Mouse (Mus musculus): ENCODE measurements around the gene Fam3b. TPM values are rescaled to one million over a fixed set of nuclear protein-coding genes. Genes with fewer than 3 reads are reported as not detected.

Fam3b gene
- not detected in 2 replicates for polyA plus RNA-seq (2015; fragmentation: Nextera tagmentation; extraction: Ambion mirVana)

DNA sequence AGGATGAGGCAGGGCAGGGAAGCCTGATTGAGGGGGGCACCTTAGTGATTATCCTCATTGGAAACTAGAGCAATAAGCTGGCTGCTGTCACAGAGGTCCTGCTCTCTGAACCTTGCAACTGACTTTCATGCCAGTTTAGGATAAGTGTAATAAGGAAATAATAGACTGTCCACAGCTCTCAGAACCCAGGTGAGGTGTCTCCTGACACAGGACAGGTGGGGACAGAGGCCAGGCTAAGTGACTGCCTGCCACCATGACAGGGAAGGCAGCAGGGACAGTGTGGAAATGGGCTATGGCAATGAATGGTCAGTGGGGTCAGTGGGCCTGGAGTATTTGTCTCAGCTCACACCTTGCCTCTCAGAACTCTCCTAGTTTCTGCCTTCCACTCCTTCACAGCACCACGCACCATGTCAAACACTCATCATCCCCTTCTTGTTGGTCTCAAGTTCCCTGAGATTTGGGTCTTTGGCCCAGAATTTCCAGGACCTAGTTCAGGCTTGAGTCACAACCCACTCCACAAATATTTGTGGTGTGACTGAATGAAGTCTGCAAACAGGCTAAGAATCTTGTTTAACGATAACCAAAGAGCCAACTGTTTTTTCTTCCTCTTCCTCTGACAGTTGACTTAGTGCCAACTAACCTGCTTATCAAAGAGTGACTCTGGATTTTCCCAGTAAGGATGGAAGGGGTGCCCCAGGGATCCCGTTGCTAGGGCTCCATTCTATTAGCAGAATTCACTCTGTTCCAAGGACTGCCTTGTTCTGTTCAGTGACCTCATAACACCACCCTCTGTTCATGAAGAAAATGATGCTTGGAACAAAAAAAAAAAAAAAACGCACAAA is at the start of gene Fam3b:
Gene Fam3b, minus strand, starts transcription at position 718 of the 842 bp plus-strand sequence.
- no peak for ATAC-seq
- Histone ChIP-seq H3K36me3 (ENCODE audit: control insufficient read depth, insufficient read depth, low read length) (no peaks in the 10 kb centered on the region), H3K9ac (ENCODE audit: low read depth, low read length) (no peak within 1 kb of the TSS), H3K27me3 (replicated peaks; ENCODE audit: control insufficient read depth, insufficient read depth, low read length) (no peaks in the 10 kb centered on the region), H3K27ac (ENCODE audit: low read depth, low read length) (no peak within 1 kb of the TSS), H3K4me2 (ENCODE audit: low read length) (no peak within 1 kb of the TSS), H3K9me3 (ENCODE audit: control insufficient read depth, low read length) (no peaks in the 10 kb centered on the region), H3K4me3 (ENCODE audit: low read length) (no peak within 1 kb of the TSS), H3K4me1 (ENCODE audit: control insufficient read depth, insufficient read depth, low read depth, low read length) (no peaks in the 10 kb centered on the region)
- WGBS = 64% methylated on average over 4 of the region's 4 CpGs

DNA sequence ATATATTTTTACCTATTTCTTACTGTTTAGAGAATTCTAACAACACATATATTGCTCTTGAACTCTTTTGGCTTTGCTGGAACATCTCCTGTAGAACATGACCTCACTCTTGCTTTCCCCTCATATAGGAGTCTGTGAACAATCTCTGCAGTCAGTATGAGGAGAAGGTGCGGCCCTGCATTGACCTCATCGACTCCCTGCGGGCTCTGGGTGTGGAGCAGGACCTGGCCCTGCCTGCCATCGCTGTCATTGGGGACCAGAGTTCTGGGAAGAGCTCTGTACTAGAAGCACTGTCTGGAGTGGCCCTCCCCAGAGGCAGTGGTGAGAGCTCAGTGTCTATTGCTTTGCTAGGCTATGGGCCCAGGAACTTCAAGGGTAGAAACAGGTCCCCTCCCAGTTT is 29.7 kb upstream of the Fam3b start:
- Histone ChIP-seq H3K27me3 (replicated peaks; ENCODE audit: control insufficient read depth, insufficient read depth, low read length) (no peaks in the 10 kb centered on the region), H3K4me3 (ENCODE audit: low read length) (no peak overlapping the region), H3K4me2 (ENCODE audit: low read length) (no peak overlapping the region), H3K36me3 (ENCODE audit: control insufficient read depth, insufficient read depth, low read length) (no peaks in the 10 kb centered on the region), H3K27ac (ENCODE audit: low read depth, low read length) (no peak overlapping the region), H3K9me3 (ENCODE audit: control insufficient read depth, low read length) (no peaks in the 10 kb centered on the region), H3K9ac (ENCODE audit: low read depth, low read length) (no peak overlapping the region), H3K4me1 (ENCODE audit: control insufficient read depth, insufficient read depth, low read depth, low read length) (no peaks in the 10 kb centered on the region)
- WGBS = 80% methylated on average over 4 of the region's 4 CpGs
- ATAC-seq = no peak

DNA sequence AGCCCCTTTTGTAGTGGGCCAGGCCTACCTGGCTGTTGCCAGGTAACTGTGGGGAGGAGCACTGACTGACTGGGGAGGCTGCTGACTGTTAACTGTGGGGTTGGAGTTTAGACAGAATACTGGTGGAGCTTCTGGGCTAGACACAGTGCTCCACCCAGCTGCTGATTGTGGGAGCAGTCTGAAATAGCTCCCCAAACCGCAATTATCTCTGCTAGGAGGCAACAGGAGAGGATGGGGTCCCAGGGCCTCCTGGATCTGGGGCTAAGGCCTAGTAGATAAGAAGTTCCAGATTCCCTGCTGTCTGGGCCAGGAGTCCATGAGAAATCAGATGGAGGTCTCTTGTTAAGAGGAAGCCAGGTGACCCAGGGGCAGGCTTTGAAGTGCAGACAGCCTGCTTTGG is 22.2 kb upstream of the Fam3b start:
- no peaks in the 10 kb centered on the region for H3K4me1 ChIP-seq (ENCODE audit: control insufficient read depth, insufficient read depth, low read depth, low read length)
- no peak overlapping the region; the same call in 1 of the 2 replicates for H3K4me2 ChIP-seq (ENCODE audit: low read length)
- no peaks in the 10 kb centered on the region for H3K9me3 ChIP-seq (ENCODE audit: control insufficient read depth, low read length)
- no peak for ATAC-seq
- H3K4me3 ChIP-seq (ENCODE audit: low read length) = no peak overlapping the region
- no peak overlapping the region for H3K27ac ChIP-seq (ENCODE audit: low read depth, low read length)
- no peaks in the 10 kb centered on the region for H3K27me3 ChIP-seq (replicated peaks; ENCODE audit: control insufficient read depth, insufficient read depth, low read length)
- no peaks in the 10 kb centered on the region for H3K36me3 ChIP-seq (ENCODE audit: control insufficient read depth, insufficient read depth, low read length)
- WGBS = 74% methylated on average over 1 of the region's 1 CpGs
- no peak overlapping the region for H3K9ac ChIP-seq (ENCODE audit: low read depth, low read length)

DNA sequence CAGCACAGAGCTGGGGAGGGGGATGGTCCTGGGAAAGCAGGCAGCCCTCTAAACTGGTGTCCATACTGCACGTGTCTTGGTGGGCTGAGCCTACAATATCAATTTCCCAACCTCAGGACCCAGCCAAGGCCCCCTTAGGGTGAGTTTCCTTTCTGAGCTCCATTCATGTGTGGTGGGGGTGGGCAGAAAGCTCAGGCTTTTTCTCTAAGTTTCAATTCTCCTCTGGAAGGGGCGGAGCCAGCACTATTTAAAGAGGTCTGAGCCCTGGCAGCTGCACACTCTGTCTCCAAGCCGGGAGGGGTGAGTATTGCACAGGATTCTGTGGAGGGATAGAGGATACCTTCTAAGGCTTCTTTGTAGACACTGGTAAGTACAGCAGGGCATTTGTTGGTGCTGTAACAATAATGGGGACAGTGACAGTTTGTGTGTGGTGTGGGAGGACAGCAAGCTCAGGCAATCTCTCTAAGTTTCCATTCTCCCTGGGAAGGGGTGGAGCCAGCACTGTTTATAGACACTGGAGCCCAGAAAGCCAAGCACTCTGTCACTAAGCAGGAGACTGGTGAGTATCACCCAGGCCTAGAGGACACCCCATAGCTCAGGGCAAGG is 21.3 kb upstream of the Fam3b start:
- H3K27ac ChIP-seq (ENCODE audit: low read depth, low read length) = peak overlapping the region; percentile 44; the same call in 1 of the 2 replicates

DNA sequence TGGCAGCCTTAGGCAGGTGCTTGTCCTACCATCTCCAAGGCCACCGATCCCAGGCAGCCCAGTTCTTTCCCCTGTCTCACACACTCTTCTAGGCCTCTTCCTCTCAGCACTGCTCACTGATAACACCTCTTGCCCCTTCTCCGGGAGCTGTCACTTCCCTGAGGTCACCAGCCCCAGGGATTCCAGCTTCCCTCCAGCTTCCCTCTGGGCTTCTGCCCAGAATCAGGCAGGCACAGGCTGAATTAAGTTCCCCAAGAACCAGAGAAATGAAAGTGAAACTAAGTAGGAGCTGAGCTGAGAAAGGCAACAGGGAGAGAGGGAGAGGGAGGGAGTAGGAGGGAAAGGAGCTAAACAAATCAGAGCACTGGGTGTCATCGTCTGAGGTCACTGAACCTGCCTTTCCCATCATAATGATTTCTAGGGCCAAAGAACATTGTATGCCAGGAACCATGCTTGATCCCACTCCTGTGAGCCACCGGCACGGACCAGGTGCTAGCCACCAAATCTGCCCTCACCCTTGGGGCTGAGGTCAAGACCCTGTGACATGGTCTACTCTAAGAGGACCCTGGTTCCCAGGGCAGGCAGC is 20.4 kb upstream of the Fam3b start:
- Histone ChIP-seq H3K9me3 (ENCODE audit: control insufficient read depth, low read length) (no peaks in the 10 kb centered on the region), H3K27ac (ENCODE audit: low read depth, low read length) (peak overlapping the region; percentile 44), H3K36me3 (ENCODE audit: control insufficient read depth, insufficient read depth, low read length) (no peaks in the 10 kb centered on the region), H3K9ac (ENCODE audit: low read depth, low read length) (0 out of 2 replicates have a peak overlapping the region, but pooled peaks have one; percentile 14), H3K4me1 (ENCODE audit: control insufficient read depth, insufficient read depth, low read depth, low read length) (no peaks in the 10 kb centered on the region), H3K27me3 (replicated peaks; ENCODE audit: control insufficient read depth, insufficient read depth, low read length) (no peaks in the 10 kb centered on the region), H3K4me2 (ENCODE audit: low read length) (peak overlapping the region; percentile 8; the same call in 1 of the 2 replicates), H3K4me3 (ENCODE audit: low read length) (no peak overlapping the region)
- 35% methylated on average over 5 of the region's 5 CpGs for WGBS
- ATAC-seq = peak; percentile 66

More for the DNA sequence above, 21.3 kb upstream of the Fam3b start:
- Histone ChIP-seq H3K36me3 (ENCODE audit: control insufficient read depth, insufficient read depth, low read length) (no peaks in the 10 kb centered on the region), H3K27me3 (replicated peaks; ENCODE audit: control insufficient read depth, insufficient read depth, low read length) (no peaks in the 10 kb centered on the region), H3K9ac (ENCODE audit: low read depth, low read length) (no peak overlapping the region), H3K4me3 (ENCODE audit: low read length) (no peak overlapping the region), H3K4me2 (ENCODE audit: low read length) (no peak overlapping the region; the same call in 1 of the 2 replicates), H3K4me1 (ENCODE audit: control insufficient read depth, insufficient read depth, low read depth, low read length) (no peaks in the 10 kb centered on the region), H3K9me3 (ENCODE audit: control insufficient read depth, low read length) (no peaks in the 10 kb centered on the region)
- WGBS = 14% methylated on average over 3 of the region's 3 CpGs
- ATAC-seq = peak; percentile 91

DNA sequence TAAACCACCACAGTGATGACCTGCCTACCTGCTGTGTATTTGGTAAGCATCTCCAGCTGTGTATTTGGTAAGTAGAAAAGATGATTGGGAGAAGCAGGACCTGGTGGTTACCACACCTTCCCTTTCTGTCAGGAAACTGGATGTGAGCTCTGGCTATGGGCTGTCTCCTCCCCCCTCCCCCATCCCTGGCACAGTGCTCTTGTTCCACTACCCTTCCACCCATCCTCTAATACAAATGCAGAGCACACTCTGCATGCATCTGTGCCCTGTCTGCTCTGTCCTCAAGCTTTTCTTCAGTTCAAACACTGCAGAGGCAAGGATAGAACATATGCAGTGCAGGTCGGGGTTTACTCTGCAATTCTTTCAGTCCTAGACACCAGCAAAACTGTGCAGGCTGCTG is 19.8 kb upstream of the Fam3b start:
- Histone ChIP-seq H3K27ac (ENCODE audit: low read depth, low read length) (peak overlapping the region; percentile 13; the same call in 1 of the 2 replicates), H3K9ac (ENCODE audit: low read depth, low read length) (0 out of 2 replicates have a peak overlapping the region, but pooled peaks have one; percentile 14), H3K27me3 (replicated peaks; ENCODE audit: control insufficient read depth, insufficient read depth, low read length) (no peaks in the 10 kb centered on the region), H3K36me3 (ENCODE audit: control insufficient read depth, insufficient read depth, low read length) (no peaks in the 10 kb centered on the region), H3K4me2 (ENCODE audit: low read length) (no peak overlapping the region; the same call in 1 of the 2 replicates), H3K4me1 (ENCODE audit: control insufficient read depth, insufficient read depth, low read depth, low read length) (no peaks in the 10 kb centered on the region), H3K9me3 (ENCODE audit: control insufficient read depth, low read length) (no peaks in the 10 kb centered on the region), H3K4me3 (ENCODE audit: low read length) (no peak overlapping the region)
- WGBS = 29% methylated on average over 1 of the region's 1 CpGs
- peak; percentile 59 for ATAC-seq

DNA sequence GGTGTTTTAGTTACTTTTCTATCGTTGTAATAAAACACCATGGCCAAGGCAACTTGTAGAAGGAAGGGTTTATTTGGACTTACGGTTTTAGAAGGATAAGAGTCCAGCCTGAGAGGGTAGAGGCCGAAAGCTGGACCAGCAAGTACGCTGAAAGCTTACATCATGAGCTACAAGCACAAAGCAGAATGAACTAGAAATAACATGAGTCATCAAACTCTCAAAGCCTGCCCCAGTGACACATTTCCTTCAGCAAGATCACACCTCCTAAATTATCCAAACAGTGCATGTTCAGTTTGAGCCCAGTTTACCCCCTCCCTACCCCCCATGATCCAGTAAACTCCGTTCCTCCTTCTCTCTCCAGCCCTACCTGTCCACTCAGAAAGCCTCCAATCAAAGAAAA is 19.1 kb upstream of the Fam3b start:
- 94% methylated on average over 5 of the region's 5 CpGs for WGBS
- no peaks in the 10 kb centered on the region for H3K27me3 ChIP-seq (replicated peaks; ENCODE audit: control insufficient read depth, insufficient read depth, low read length)
- ATAC-seq = no peak
- H3K4me2 ChIP-seq (ENCODE audit: low read length) = no peak overlapping the region
- no peaks in the 10 kb centered on the region for H3K4me1 ChIP-seq (ENCODE audit: control insufficient read depth, insufficient read depth, low read depth, low read length)
- H3K36me3 ChIP-seq (ENCODE audit: control insufficient read depth, insufficient read depth, low read length) = no peaks in the 10 kb centered on the region
- no peak overlapping the region for H3K27ac ChIP-seq (ENCODE audit: low read depth, low read length)
- H3K4me3 ChIP-seq (ENCODE audit: low read length) = no peak overlapping the region
- H3K9ac ChIP-seq (ENCODE audit: low read depth, low read length) = no peak overlapping the region
- H3K9me3 ChIP-seq (ENCODE audit: control insufficient read depth, low read length) = no peaks in the 10 kb centered on the region

DNA sequence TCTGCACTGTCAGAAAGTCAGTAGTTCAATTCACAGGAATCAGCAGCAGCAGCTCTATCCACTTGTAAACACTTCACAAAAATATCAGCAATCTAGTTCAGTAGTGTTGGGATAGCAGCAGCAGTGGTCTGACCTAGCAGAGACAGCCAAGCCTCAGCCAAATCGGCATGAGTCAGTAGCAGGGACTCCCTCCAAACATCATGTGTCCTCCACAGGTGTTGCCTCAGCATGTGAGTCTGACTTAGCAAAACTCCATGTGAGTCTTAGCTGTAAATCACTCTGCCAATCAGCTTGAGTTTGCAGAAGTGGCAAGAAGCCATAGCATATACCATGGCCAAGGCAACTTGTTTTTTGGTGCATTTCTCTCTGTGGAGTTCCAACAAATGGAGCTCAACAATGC is 18.5 kb upstream of the Fam3b start:
- no peak for ATAC-seq
- WGBS = 94% methylated on average over 1 of the region's 1 CpGs

DNA sequence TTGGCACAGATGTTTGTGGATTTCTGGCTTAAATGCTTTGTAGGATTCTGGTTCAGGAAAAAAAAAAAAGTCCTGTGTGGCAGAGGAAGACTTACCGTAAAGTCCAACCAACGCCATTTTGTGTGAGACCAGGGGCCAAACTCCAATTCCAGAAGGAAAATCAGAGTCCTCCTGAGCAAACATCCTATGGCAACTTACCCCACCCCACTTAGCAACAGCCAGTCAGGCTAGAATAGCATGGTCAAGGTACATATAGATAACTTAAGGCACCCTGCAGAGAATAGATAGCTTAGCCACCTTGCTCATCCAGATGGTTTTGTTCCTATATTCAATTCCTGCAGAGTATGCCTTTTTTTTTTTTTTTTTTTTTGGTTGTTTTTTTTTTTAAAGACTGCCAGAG is 14.6 kb upstream of the Fam3b start:
- Histone ChIP-seq H3K27me3 (replicated peaks; ENCODE audit: control insufficient read depth, insufficient read depth, low read length) (no peaks in the 10 kb centered on the region), H3K9ac (ENCODE audit: low read depth, low read length) (no peak overlapping the region), H3K4me2 (ENCODE audit: low read length) (no peak overlapping the region), H3K27ac (ENCODE audit: low read depth, low read length) (no peak overlapping the region), H3K9me3 (ENCODE audit: control insufficient read depth, low read length) (no peaks in the 10 kb centered on the region), H3K36me3 (ENCODE audit: control insufficient read depth, insufficient read depth, low read length) (no peaks in the 10 kb centered on the region), H3K4me3 (ENCODE audit: low read length) (no peak overlapping the region), H3K4me1 (ENCODE audit: control insufficient read depth, insufficient read depth, low read depth, low read length) (no peaks in the 10 kb centered on the region)
- WGBS = 94% methylated on average over 2 of the region's 2 CpGs
- no peak for ATAC-seq

More for the DNA sequence above, 18.5 kb upstream of the Fam3b start:
- Histone ChIP-seq H3K4me3 (ENCODE audit: low read length) (no peak overlapping the region), H3K4me1 (ENCODE audit: control insufficient read depth, insufficient read depth, low read depth, low read length) (no peaks in the 10 kb centered on the region), H3K4me2 (ENCODE audit: low read length) (no peak overlapping the region), H3K9ac (ENCODE audit: low read depth, low read length) (no peak overlapping the region), H3K27me3 (replicated peaks; ENCODE audit: control insufficient read depth, insufficient read depth, low read length) (no peaks in the 10 kb centered on the region), H3K36me3 (ENCODE audit: control insufficient read depth, insufficient read depth, low read length) (no peaks in the 10 kb centered on the region), H3K27ac (ENCODE audit: low read depth, low read length) (no peak overlapping the region), H3K9me3 (ENCODE audit: control insufficient read depth, low read length) (no peaks in the 10 kb centered on the region)
